Mouse (Mus musculus) C2C12 (cell line): ENCODE data around the gene Osbpl6. TPM values are rescaled to one million over a fixed set of nuclear protein-coding genes. Genes with fewer than 3 reads are reported as not detected.

ENCODE experiments used
- H3K27me3 ChIP-seq: one replicate; pipeline ENCODE4 v1.6.1; 2011; ENCODE audit not compliant: control insufficient read depth, insufficient read depth, insufficient read length
- H3K36me3 ChIP-seq: one replicate; pipeline ENCODE4 v1.6.1; 2011; ENCODE audit not compliant: control insufficient read depth, insufficient read depth
- H3K4me3 ChIP-seq: one replicate; pipeline ENCODE4 v1.5.1; 2011; ENCODE audit warnings: mild to moderate bottlenecking, control low read depth; ENCODE audit not compliant: poor library complexity, insufficient read depth, severe bottlenecking
- H3K79me2 ChIP-seq: one replicate; pipeline ENCODE4 v1.6.1; 2011; ENCODE audit not compliant: control insufficient read depth, insufficient read depth
- H3K79me3 ChIP-seq: one replicate; pipeline ENCODE4 v1.6.1; 2011; ENCODE audit warnings: low read depth, control low read depth
- H3ac ChIP-seq: one replicate; pipeline ENCODE3; 2011; ENCODE audit warnings: low read depth; ENCODE audit not compliant: control insufficient read depth, insufficient read length
- CEBPB ChIP-seq: IDR thresholded peaks from one replicate; pipeline ENCODE4 v1.6.1; 2011; ENCODE audit warnings: low read depth, mild to moderate bottlenecking, control low read depth, moderate library complexity
- CTCF ChIP-seq: IDR thresholded peaks from one replicate; pipeline ENCODE4 v1.5.1; 2011; ENCODE audit not compliant: control insufficient read depth, insufficient read depth, insufficient read length
- FOSL1 ChIP-seq: IDR thresholded peaks from one replicate; pipeline ENCODE4 v1.8.0; 2011; ENCODE audit warnings: mild to moderate bottlenecking, low read length; ENCODE audit not compliant: poor library complexity, insufficient read depth, severe bottlenecking
- MAX ChIP-seq: IDR thresholded peaks from one replicate; pipeline ENCODE4 v1.6.1; 2011; ENCODE audit warnings: mild to moderate bottlenecking, control low read depth
- MYOD1 ChIP-seq: IDR thresholded peaks from one replicate; pipeline ENCODE4 v1.6.1; 2011; ENCODE audit warnings: low read depth; ENCODE audit not compliant: control insufficient read depth, insufficient read length
- MYOG ChIP-seq: IDR thresholded peaks from one replicate; pipeline ENCODE4 v1.6.1; 2011; ENCODE audit not compliant: control insufficient read depth, insufficient read length; ENCODE audit errors: extremely low read depth
- USF1 ChIP-seq: IDR thresholded peaks from one replicate; pipeline ENCODE4 v1.6.1; 2011; ENCODE audit warnings: low read depth, mild to moderate bottlenecking, control low read depth, moderate library complexity
- polyA plus RNA-seq: library from polyadenylated mRNA; unstranded; fragments of >200 nt; fragmentation: generic; extraction: Trizol; gene quantifications from one replicate; pipeline ENCODE4 v1.2.1, GENCODE M21; 2012; ENCODE audit warnings: missing spikeins

Gene Osbpl6
- polyA plus RNA-seq, 1 experiment = 3.0 TPM

DNA sequence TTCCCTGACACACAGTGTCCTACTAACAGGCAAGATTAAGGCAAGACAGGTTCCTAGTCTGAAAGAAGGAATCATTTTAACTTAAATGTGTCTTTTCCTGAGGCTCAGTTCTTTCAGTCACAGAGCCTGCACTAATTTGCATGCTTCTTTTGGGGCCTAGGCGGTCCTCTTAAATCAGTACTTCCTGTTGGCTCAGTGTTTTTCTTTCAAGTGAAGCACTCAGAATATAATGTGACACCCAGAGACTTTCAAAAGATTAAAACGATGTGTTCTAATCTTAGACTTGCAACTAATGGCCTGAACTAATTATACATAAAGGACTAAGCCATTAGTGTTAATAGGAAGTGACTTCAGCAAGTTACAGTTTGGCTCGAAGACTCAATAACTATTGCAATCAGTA is 23.0 kb downstream of the Osbpl6 start:
- H3K4me3 ChIP-seq = no peak overlapping the region
- no peaks in the 10 kb centered on the region for H3K36me3 ChIP-seq
- H3K27me3 ChIP-seq = no peaks in the 10 kb centered on the region
- no peaks in the 10 kb centered on the region for H3K79me3 ChIP-seq
- no peak overlapping the region for H3ac ChIP-seq
- H3K79me2 ChIP-seq = no peaks in the 10 kb centered on the region
- TF ChIP-seq MYOD1 (no peak), MAX (no peak), FOSL1 (no peak), MYOG (no peak)

DNA sequence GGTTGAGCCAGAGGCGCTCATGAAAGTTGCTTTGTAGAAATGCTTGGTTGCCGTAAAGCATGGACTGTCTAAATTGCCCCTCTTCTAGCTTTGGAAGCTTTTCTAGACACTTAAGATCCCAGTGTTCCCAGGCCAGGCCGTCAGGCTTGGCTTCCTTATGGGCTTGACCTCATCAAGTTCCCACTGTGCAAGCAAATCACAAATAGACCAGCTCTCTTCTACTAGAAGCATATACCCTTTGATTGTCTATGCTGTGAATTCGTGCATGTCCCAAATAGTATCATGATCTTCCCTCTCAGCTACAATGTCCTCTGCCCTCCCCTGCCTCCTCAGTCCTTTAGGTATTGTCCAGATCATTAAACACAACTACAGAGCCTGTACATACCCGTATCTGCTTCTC is 23.5 kb downstream of the Osbpl6 start:
- Histone ChIP-seq H3K79me3 (no peaks in the 10 kb centered on the region), H3K27me3 (no peaks in the 10 kb centered on the region), H3K36me3 (no peaks in the 10 kb centered on the region), H3K4me3 (no peak overlapping the region), H3ac (no peak overlapping the region), H3K79me2 (no peaks in the 10 kb centered on the region)
- TF ChIP-seq CTCF (no peak), USF1 (no peak), CEBPB (no peak), MYOD1 (no peak), FOSL1 (no peak), MAX (no peak), MYOG (no peak)

DNA sequence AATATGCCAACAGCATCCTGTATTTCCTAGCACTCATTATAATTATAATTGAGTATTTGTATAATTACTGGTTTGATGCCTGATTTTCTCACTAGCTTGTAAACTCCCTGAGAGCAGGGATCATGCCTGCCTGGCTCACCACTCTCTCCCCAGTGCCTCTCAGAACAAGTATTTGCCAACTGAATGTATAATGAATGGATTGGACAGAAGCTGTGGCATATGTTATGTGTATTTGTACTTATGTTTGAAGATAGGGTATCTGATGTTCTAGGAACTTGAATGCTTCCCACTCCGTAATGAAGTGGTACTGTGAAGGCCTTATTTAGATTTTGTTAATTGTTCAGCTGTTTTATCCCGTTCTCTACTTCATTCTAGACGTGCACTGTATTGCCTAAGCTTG is 24.2 kb downstream of the Osbpl6 start:
- TF ChIP-seq MAX = no peak
- no peak for TF ChIP-seq CTCF
- no peak for TF ChIP-seq USF1
- no peak for TF ChIP-seq MYOG
- no peak for TF ChIP-seq CEBPB
- Histone ChIP-seq H3K79me2 (no peaks in the 10 kb centered on the region), H3K4me3 (no peak overlapping the region), H3ac (no peak overlapping the region), H3K79me3 (no peaks in the 10 kb centered on the region), H3K36me3 (no peaks in the 10 kb centered on the region), H3K27me3 (no peaks in the 10 kb centered on the region)

DNA sequence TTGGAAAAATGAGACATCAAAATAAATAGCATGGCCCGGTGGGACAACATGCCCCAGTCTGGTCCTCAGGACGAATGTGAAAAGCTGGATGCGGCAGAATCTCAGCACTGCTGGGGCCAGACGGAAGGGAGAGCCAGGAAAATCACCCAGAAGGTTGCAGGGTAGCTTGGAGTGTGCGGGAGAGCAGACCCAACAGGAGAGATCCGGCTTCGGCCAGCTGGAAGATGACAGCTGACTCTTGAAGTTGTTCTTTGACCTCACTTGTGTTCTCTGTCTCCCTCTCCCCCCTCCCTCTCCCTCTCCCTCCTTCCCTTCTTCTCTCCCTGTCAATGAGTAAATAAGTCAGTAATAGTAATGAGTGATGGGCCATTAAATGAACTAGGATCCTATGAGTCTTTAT is 27.9 kb downstream of the Osbpl6 start:
- H3K4me3 ChIP-seq = no peak overlapping the region
- no peaks in the 10 kb centered on the region for H3K36me3 ChIP-seq
- H3K27me3 ChIP-seq = no peaks in the 10 kb centered on the region
- H3K79me3 ChIP-seq = no peaks in the 10 kb centered on the region
- H3K79me2 ChIP-seq = no peaks in the 10 kb centered on the region
- H3ac ChIP-seq = no peak overlapping the region
- no peak for TF ChIP-seq FOSL1
- no peak for TF ChIP-seq MYOD1
- no peak for TF ChIP-seq CTCF
- TF ChIP-seq MAX = no peak
- TF ChIP-seq MYOG = no peak
- TF ChIP-seq CEBPB = no peak
- TF ChIP-seq USF1 = no peak

DNA sequence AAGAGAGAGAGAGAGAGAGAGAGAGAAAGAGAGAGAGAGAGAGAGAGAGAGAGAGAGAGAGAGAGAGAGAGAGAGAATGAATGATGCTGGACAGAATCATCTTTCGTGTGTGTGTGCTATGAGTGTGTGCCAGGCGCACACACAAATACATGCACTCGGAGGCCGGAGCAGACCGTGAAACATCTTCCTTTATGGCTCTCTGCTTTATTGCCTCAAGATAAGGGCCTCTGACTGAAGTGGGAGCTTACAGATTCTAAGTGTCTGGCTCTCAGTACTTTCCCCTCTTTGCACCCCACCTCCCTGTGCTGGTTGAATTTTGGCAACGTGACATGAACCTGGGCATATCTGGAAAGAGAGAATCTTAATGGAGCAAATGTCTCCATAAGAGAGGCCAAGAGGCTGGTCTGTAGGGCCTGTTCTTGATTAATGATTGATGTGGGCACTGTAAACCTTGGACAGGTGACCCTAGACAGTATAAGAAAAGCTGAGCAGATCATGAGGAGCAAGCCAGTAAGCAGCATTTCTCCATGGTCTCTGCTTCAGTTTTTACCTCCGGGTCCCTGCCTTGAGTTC is 29.4 kb downstream of the Osbpl6 start:
- H3K4me3 ChIP-seq = no peak overlapping the region
- H3ac ChIP-seq = no peak overlapping the region
- no peaks in the 10 kb centered on the region for H3K27me3 ChIP-seq
- H3K36me3 ChIP-seq = no peaks in the 10 kb centered on the region
- H3K79me3 ChIP-seq = no peaks in the 10 kb centered on the region
- H3K79me2 ChIP-seq = no peaks in the 10 kb centered on the region
- TF ChIP-seq USF1 (no peak), MYOG (no peak), CTCF (no peak), CEBPB (no peak), MAX (no peak), MYOD1 (no peak)

DNA sequence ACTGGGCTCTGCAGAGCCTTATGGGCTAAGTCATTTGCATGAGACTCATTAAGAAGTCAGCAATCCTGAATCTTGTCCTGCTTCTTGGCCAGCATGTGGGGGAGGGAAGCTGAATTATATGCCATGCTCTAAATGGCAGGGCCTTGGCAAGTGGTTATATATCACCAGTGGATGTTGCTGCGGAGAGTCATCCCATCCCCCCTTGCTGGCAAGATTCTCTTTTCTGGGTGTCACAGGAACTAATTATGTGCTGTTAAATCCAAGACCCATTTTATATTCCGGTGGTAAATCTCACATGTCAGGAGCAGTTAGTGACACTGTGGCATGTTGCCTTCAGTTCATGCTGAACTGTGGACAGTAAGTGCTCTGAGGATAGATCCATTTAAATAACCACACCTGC is 31.1 kb downstream of the Osbpl6 start:
- Histone ChIP-seq H3K27me3 (no peaks in the 10 kb centered on the region), H3K36me3 (no peaks in the 10 kb centered on the region), H3K79me2 (no peaks in the 10 kb centered on the region), H3K4me3 (no peak overlapping the region), H3ac (no peak overlapping the region), H3K79me3 (no peaks in the 10 kb centered on the region)
- TF ChIP-seq MYOG (no peak), FOSL1 (no peak), USF1 (no peak), CEBPB (no peak), MAX (no peak), CTCF (no peak), MYOD1 (no peak)
